Mouse (Mus musculus) MEL (cell line): ENCODE measurements around the gene Baat. TPM values are rescaled to one million over a fixed set of nuclear protein-coding genes. Genes with fewer than 3 reads are reported as not detected.

Experiments used
- DNase-seq: peaks from one replicate; pipeline ENCODE4 v3.0.0; 2011; ENCODE audit warnings: low read depth, low spot score
- H3K27ac ChIP-seq: 2 replicates; pipeline ENCODE4 v1.5.1; 2012; ENCODE audit warnings: low read depth, mild to moderate bottlenecking, control low read depth, low read length, moderate library complexity; ENCODE audit not compliant: control insufficient read depth
- H3K27me3 ChIP-seq, 2 experiments: fragments of 150-350 bp in 1 of 2; sonication (generic) in 1 of 2; 2 replicates each; pipeline ENCODE4 v1.6.1; 2012; ENCODE audit warnings: low read length in 2 of 2, mild to moderate bottlenecking in 2 of 2, improper control_type of control experiment in 1 of 2, moderate library complexity in 1 of 2; ENCODE audit not compliant: insufficient read depth in 2 of 2, control insufficient read depth in 1 of 2
- H3K36me3 ChIP-seq, 2 experiments: 2 replicates each; pipeline ENCODE4 v1.6.1; 2012 to 2014; ENCODE audit warnings: low read length in 2 of 2, improper control_type of control experiment in 1 of 2, inconsistent platforms in 1 of 2, mild to moderate bottlenecking in 1 of 2; ENCODE audit not compliant: insufficient read depth in 2 of 2, control insufficient read depth in 1 of 2
- H3K4me1 ChIP-seq, 2 experiments: fragments of 150-350 bp in 1 of 2; sonication (generic) in 1 of 2; 2 replicates each; pipeline ENCODE4 v1.6.1; 2012; ENCODE audit warnings: low read length in 2 of 2, improper control_type of control experiment in 1 of 2, mild to moderate bottlenecking in 1 of 2; ENCODE audit not compliant: insufficient read depth in 2 of 2, control insufficient read depth in 1 of 2
- H3K4me3 ChIP-seq, 2 experiments: fragments of 150-350 bp in 1 of 2; sonication (generic) in 1 of 2; 2 replicates each; pipeline ENCODE4 v1.5.1; 2012; ENCODE audit warnings: low read depth in 2 of 2, low read length in 2 of 2, mild to moderate bottlenecking in 2 of 2, moderate library complexity in 2 of 2, control low read depth in 1 of 2, improper control_type of control experiment in 1 of 2; ENCODE audit not compliant: control insufficient read depth in 1 of 2, insufficient read depth in 1 of 2
- H3K79me2 ChIP-seq: 2 replicates; pipeline ENCODE4 v1.6.1; 2012; ENCODE audit warnings: mild to moderate bottlenecking, low read length, moderate library complexity; ENCODE audit not compliant: control insufficient read depth, poor library complexity, insufficient read depth
- H3K9ac ChIP-seq: 2 replicates; pipeline ENCODE4 v1.6.1; 2012; ENCODE audit warnings: low read depth, mild to moderate bottlenecking, control low read depth, low read length, moderate library complexity; ENCODE audit not compliant: control insufficient read depth, poor library complexity, severe bottlenecking
- H3K9me3 ChIP-seq: fragments of 150-350 bp; sonication (generic); replicated peaks from 2 replicates; pipeline ENCODE4 v1.6.1; 2012; ENCODE audit warnings: mild to moderate bottlenecking, low read length, improper control_type of control experiment, moderate library complexity; ENCODE audit not compliant: insufficient read depth
- BHLHE40 ChIP-seq: IDR thresholded peaks from 2 replicates; pipeline ENCODE4 v1.6.1; 2012; ENCODE audit warnings: low read depth, mild to moderate bottlenecking, inconsistent platforms, low read length, improper control_type of control experiment, borderline replicate concordance
- CHD1 ChIP-seq: IDR thresholded peaks from 2 replicates; pipeline ENCODE4 v1.6.1; 2012; ENCODE audit warnings: low read depth, mild to moderate bottlenecking, inconsistent platforms, low read length, improper control_type of control experiment
- CHD2 ChIP-seq: IDR thresholded peaks from 2 replicates; pipeline ENCODE4 v1.6.1; 2011; ENCODE audit warnings: low read length, improper control_type of control experiment
- E2F4 ChIP-seq: IDR thresholded peaks from 2 replicates; pipeline ENCODE4 v1.6.1; 2011; ENCODE audit warnings: low read depth, low read length, improper control_type of control experiment, borderline replicate concordance
- EP300 ChIP-seq, 2 experiments: IDR thresholded peaks; 2 replicates each; pipeline ENCODE4 v1.6.1; 2011; ENCODE audit warnings: improper control_type of control experiment in 2 of 2, low read length in 2 of 2, low read depth in 1 of 2, mild to moderate bottlenecking in 1 of 2
- ETS1 ChIP-seq: IDR thresholded peaks from 2 replicates; pipeline ENCODE4 v1.6.1; 2012; ENCODE audit warnings: low read depth, mild to moderate bottlenecking, inconsistent platforms, low read length, improper control_type of control experiment, moderate library complexity
- HCFC1 ChIP-seq: IDR thresholded peaks from 2 replicates; pipeline ENCODE4 v1.6.1; 2012; ENCODE audit warnings: low read depth, mild to moderate bottlenecking, inconsistent platforms, low read length, improper control_type of control experiment, moderate library complexity
- KAT2A ChIP-seq: conservative IDR thresholded peaks from 2 replicates; pipeline ENCODE4 v1.6.1; 2012; ENCODE audit warnings: low read depth, low read length, improper control_type of control experiment, inconsistent platforms
- MAFK ChIP-seq: IDR thresholded peaks from 2 replicates; pipeline ENCODE4 v1.6.1; 2011; ENCODE audit warnings: low read depth, mild to moderate bottlenecking, low read length, improper control_type of control experiment, borderline replicate concordance
- MAX ChIP-seq: IDR thresholded peaks from 2 replicates; pipeline ENCODE4 v1.6.1; 2011; ENCODE audit warnings: low read length, improper control_type of control experiment
- MAZ ChIP-seq: IDR thresholded peaks from 2 replicates; pipeline ENCODE4 v1.6.1; 2012; ENCODE audit warnings: low read depth, mild to moderate bottlenecking, inconsistent platforms, low read length, improper control_type of control experiment
- MXI1 ChIP-seq: IDR thresholded peaks from 2 replicates; pipeline ENCODE4 v1.6.1; 2011; ENCODE audit warnings: mild to moderate bottlenecking, low read depth, low read length, improper control_type of control experiment
- MYC ChIP-seq: IDR thresholded peaks from 2 replicates; pipeline ENCODE4 v1.6.1; 2011; ENCODE audit warnings: low read depth, mild to moderate bottlenecking, low read length, improper control_type of control experiment, moderate library complexity
- NRF1 ChIP-seq: IDR thresholded peaks from 2 replicates; pipeline ENCODE4 v1.6.1; 2014; ENCODE audit warnings: low read depth, mild to moderate bottlenecking, inconsistent platforms, low read length, improper control_type of control experiment, moderate library complexity; ENCODE audit not compliant: poor library complexity, insufficient read depth, severe bottlenecking
- POLR2A ChIP-seq, 2 experiments: IDR thresholded peaks; 2 replicates each; pipeline ENCODE4 v1.6.1; 2011 to 2012; ENCODE audit warnings: low read length in 2 of 2, mild to moderate bottlenecking in 2 of 2, control low read depth in 1 of 2, improper control_type of control experiment in 1 of 2, low read depth in 1 of 2, moderate library complexity in 1 of 2; ENCODE audit not compliant: control insufficient read depth in 1 of 2, insufficient read depth in 1 of 2, poor library complexity in 1 of 2
- POLR2AphosphoS5 ChIP-seq: IDR thresholded peaks from 2 replicates; pipeline ENCODE4 v1.6.1; 2012; ENCODE audit warnings: low read depth, borderline replicate concordance, mild to moderate bottlenecking, inconsistent platforms, low read length, moderate library complexity, mixed read lengths
- RCOR1 ChIP-seq: IDR thresholded peaks from 2 replicates; pipeline ENCODE4 v1.6.1; 2012; ENCODE audit warnings: low read depth, mild to moderate bottlenecking, inconsistent platforms, low read length, improper control_type of control experiment
- SMC3 ChIP-seq: IDR thresholded peaks from 2 replicates; pipeline ENCODE4 v1.6.1; 2011; ENCODE audit warnings: low read depth, low read length, improper control_type of control experiment
- TAL1 ChIP-seq: IDR thresholded peaks from 2 replicates; pipeline ENCODE4 v1.6.1; 2012; ENCODE audit warnings: mild to moderate bottlenecking, inconsistent platforms, low read length, moderate library complexity, mixed read lengths
- TBP ChIP-seq: IDR thresholded peaks from 2 replicates; pipeline ENCODE4 v1.8.0; 2011; ENCODE audit warnings: low read depth, low read length, improper control_type of control experiment
- TCF12 ChIP-seq: IDR thresholded peaks from 2 replicates; pipeline ENCODE4 v1.6.1; 2014; ENCODE audit warnings: low read depth, mild to moderate bottlenecking, inconsistent platforms, low read length, improper control_type of control experiment, moderate library complexity
- UBTF ChIP-seq: IDR thresholded peaks from 2 replicates; pipeline ENCODE4 v1.6.1; 2012; ENCODE audit warnings: low read depth, mild to moderate bottlenecking, inconsistent platforms, low read length, improper control_type of control experiment, moderate library complexity, borderline replicate concordance; ENCODE audit not compliant: insufficient read depth
- ZKSCAN1 ChIP-seq: IDR thresholded peaks from 2 replicates; pipeline ENCODE4 v1.6.1; 2012; ENCODE audit warnings: low read depth, mild to moderate bottlenecking, inconsistent platforms, low read length, improper control_type of control experiment, moderate library complexity
- ZNF384 ChIP-seq: IDR thresholded peaks from 2 replicates; pipeline ENCODE4 v1.6.1; 2012; ENCODE audit warnings: low read depth, mild to moderate bottlenecking, inconsistent platforms, low read length, improper control_type of control experiment
- polyA plus RNA-seq, 2 experiments: library from polyadenylated mRNA; stranded (reverse) in 1 of 2; unstranded in 1 of 2; fragments of >175 nt in 1 of 2; fragments of >200 nt in 1 of 2; gene quantifications; 2 replicates each; pipeline versions ENCODE4 v1.2.1 to v1.2.4; 2012; ENCODE audit warnings: low replicate concordance in 2 of 2, low read depth in 1 of 2; ENCODE audit not compliant: insufficient read length in 2 of 2, insufficient read depth in 1 of 2, missing spikeins in 1 of 2
- total RNA-seq: library from RNA; depleted of rRNA; stranded (reverse); fragments of 300-350 nt; gene quantifications from 2 replicates; pipeline ENCODE4 v1.2.3, GENCODE M21; 2012

The Baat gene
- total and polyA plus RNA-seq, 3 experiments: 0.15 TPM; not detected in 2

- no peak for DNase-seq
- TF ChIP-seq EP300 (IDR thresholded peaks at IDR 0.05; ENCODE audit: low read depth in 1 of 2, low read length in 2 of 2): no peak
- TF ChIP-seq TAL1: no peak
- no peak for TF ChIP-seq CHD2
- no peak for TF ChIP-seq ETS1
- TF ChIP-seq MAX: no peak
- no peak for TF ChIP-seq NRF1
- TF ChIP-seq MAFK: no peak
- no peak for TF ChIP-seq CHD1
- no peak for TF ChIP-seq MAZ
- TF ChIP-seq POLR2A (IDR thresholded peaks at IDR 0.05; ENCODE audit: control insufficient read depth in 1 of 2, insufficient read depth in 1 of 2, low read depth in 1 of 2, low read length in 2 of 2, poor library complexity in 1 of 2): no peak
- no peak for TF ChIP-seq HCFC1
- no peak for TF ChIP-seq MYC
Observed at GRCm38 (mm10) chr4:49546026-49546425, 39.7 kb upstream of the Baat start.

GRCm38 (mm10) chr4:49540966-49541365 is 34.6 kb upstream of the Baat start:
- Histone ChIP-seq H3K9ac (no peak overlapping the region), H3K27me3 (peaks cover 2% of the 10 kb centered on the region in 2 experiments; a peak in 2 of 4 replicates), H3K4me1 (no peaks in the 10 kb centered on the region), H3K36me3 (no peaks in the 10 kb centered on the region), H3K4me3 (no peak overlapping the region), H3K79me2 (no peaks in the 10 kb centered on the region), H3K9me3 (no peaks in the 10 kb centered on the region), H3K27ac (no peak overlapping the region)
- DNase-seq: no peak
- TF ChIP-seq NRF1 (no peak), SMC3 (no peak), POLR2AphosphoS5 (no peak), MXI1 (no peak), ZKSCAN1 (no peak), BHLHE40 (no peak), KAT2A (no peak), TCF12 (no peak), E2F4 (no peak), UBTF (no peak), CHD2 (no peak), RCOR1 (no peak), MAZ (no peak), TBP (no peak), ETS1 (no peak), ZNF384 (no peak)

More at GRCm38 (mm10) chr4:49546026-49546425, 39.7 kb upstream of the Baat start:
- peaks cover 2 to 4% of the 10 kb centered on the region in 2 experiments; a peak in 3 of 4 replicates for H3K27me3 ChIP-seq
- no peaks in the 10 kb centered on the region for H3K79me2 ChIP-seq
- no peak overlapping the region for H3K9ac ChIP-seq
- no peaks in the 10 kb centered on the region for H3K4me1 ChIP-seq
- H3K4me3 ChIP-seq: no peak overlapping the region
- no peak overlapping the region for H3K27ac ChIP-seq
- H3K36me3 ChIP-seq: no peaks in the 10 kb centered on the region
- H3K9me3 ChIP-seq: no peaks in the 10 kb centered on the region
